Mouse (Mus musculus) urinary bladder, postnatal 25 days (tissue): ENCODE data around the gene Pgm1.

Experiments
- DNase-seq: peaks from one replicate; pipeline ENCODE4 v3.0.0; 2022; ENCODE audit warnings: low spot score

Pgm1 gene

GRCm38 (mm10) chr4:99929149-99929612, at the start of gene Pgm1:
Gene Pgm1 (plus strand): TSS chr4:99929414.
- peak; percentile 82 for DNase-seq

GRCm38 (mm10) chr4:99881882-99882281, 47.3 kb upstream of the Pgm1 start:
- DNase-seq: no peak

GRCm38 (mm10) chr4:99882405-99882804, 46.8 kb upstream of the Pgm1 start:
- no peak for DNase-seq

GRCm38 (mm10) chr4:99913894-99914451, 15.2 kb upstream of the Pgm1 start:
- no peak for DNase-seq

- DNase-seq: no peak
Measured at GRCm38 (mm10) chr4:99926380-99926779, 2.8 kb upstream of the Pgm1 start.

GRCm38 (mm10) chr4:99928521-99928920, 693 bp upstream of the Pgm1 start:
- no peak for DNase-seq

- peak; percentile 59 for DNase-seq
Measured at GRCm38 (mm10) chr4:99929613-99930517, 651 bp downstream of the Pgm1 start, which contains the start of gene Itgb3bp. Gene Itgb3bp (minus strand): TSS chr4:99929813.

GRCm38 (mm10) chr4:99930518-99931239, 1.5 kb downstream of the Pgm1 start:
- DNase-seq: no peak

GRCm38 (mm10) chr4:99931240-99931580, 2.0 kb downstream of the Pgm1 start:
- DNase-seq: no peak

GRCm38 (mm10) chr4:99931807-99932206, 2.6 kb downstream of the Pgm1 start:
- no peak for DNase-seq

- no peak for DNase-seq
Measured at GRCm38 (mm10) chr4:99934859-99935258, 5.6 kb downstream of the Pgm1 start.

GRCm38 (mm10) chr4:99936278-99936677, 7.1 kb downstream of the Pgm1 start:
- no peak for DNase-seq

GRCm38 (mm10) chr4:99939711-99940505, 10.7 kb downstream of the Pgm1 start:
- no peak for DNase-seq

GRCm38 (mm10) chr4:99941655-99942414, 12.6 kb downstream of the Pgm1 start:
- no peak for DNase-seq

GRCm38 (mm10) chr4:99944606-99945005, 15.4 kb downstream of the Pgm1 start:
- DNase-seq: no peak

- no peak for DNase-seq
Measured at GRCm38 (mm10) chr4:99945011-99945410, 15.8 kb downstream of the Pgm1 start.

GRCm38 (mm10) chr4:99946516-99946915, 17.3 kb downstream of the Pgm1 start:
- no peak for DNase-seq

GRCm38 (mm10) chr4:99947192-99947591, 18.0 kb downstream of the Pgm1 start:
- no peak for DNase-seq

- DNase-seq: no peak
Measured at GRCm38 (mm10) chr4:99947896-99948295, 18.7 kb downstream of the Pgm1 start.

GRCm38 (mm10) chr4:99953904-99954303, 24.7 kb downstream of the Pgm1 start:
- no peak for DNase-seq

GRCm38 (mm10) chr4:99955396-99955795, 26.2 kb downstream of the Pgm1 start:
- no peak for DNase-seq
